Mouse (Mus musculus): ENCODE measurements around the gene Bbc3.
A peak's percentile ranks its signal among the peaks of the same experiment; 100 is the strongest.

Gene Bbc3

DNA sequence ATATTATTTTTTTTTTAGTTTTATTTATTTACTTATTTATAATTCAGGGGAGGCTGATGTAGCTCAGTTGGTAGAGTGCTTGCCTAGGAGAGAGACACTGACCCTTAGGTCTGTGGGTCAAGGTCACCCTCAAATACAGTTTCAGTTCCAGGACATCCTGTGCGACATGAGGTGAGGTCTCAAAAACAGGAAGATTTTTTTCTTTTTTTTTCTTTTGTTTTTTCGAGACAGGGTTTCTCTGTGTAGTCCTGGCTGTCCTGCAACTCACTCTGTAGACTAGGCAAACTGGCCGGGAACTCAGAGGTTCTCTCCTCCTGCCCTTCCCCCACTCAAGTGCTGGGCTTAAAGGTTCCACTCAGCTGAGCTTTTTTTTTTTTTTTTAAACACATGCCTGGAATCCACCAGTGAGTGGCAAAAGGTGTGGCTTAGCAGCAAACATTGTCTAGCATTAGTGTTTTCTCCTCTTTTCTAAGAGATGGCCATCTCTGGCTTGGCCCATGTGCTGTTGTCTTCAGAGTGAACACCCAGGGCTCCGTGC, 7.1 kb downstream of the Bbc3 start:
- no peak for DNase-seq (ENCODE audit: low spot score in 2 of 2)

DNA sequence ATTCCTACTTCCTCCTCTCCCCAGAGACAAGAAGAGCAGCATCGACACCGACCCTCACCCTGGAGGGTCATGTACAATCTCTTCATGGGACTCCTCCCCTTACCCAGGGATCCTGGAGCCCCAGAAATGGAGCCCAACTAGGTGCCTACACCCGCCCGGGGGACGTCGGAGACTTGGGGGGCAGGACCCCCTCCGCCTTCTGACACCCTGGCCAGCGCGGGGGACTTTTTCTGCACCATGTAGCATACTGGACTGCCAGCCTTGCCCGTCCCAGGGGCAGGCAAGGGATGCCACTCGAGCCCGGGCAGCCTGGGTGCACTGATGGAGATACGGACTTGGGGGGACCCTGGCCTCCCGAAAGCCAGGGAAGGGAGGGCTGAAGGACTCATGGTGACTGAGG, 8.9 kb downstream of the Bbc3 start:
- DNase-seq (ENCODE audit: low spot score in 2 of 2): peak in 1 of 2 experiments; percentile 69

DNA sequence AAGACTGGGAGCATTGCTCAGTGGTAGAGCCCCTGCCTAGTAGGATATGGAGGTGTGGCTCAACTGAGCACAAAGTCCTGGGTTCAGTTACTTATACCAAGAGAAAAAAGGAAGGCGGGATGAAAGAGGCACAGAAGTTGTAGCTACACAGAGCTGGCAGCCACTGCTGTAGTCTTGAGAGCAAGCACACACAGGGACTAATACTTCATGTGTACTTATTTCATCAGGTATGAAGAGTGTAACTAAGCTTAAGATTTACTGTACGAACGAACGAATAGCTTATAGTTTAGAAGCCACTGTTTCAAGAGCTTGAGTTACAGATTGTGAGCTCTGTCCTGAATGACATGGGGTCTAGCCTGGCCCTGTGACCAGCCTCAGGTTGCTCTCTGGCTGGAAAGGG, 11.0 kb downstream of the Bbc3 start:
- DNase-seq (ENCODE audit: low spot score in 2 of 2): no peak

DNA sequence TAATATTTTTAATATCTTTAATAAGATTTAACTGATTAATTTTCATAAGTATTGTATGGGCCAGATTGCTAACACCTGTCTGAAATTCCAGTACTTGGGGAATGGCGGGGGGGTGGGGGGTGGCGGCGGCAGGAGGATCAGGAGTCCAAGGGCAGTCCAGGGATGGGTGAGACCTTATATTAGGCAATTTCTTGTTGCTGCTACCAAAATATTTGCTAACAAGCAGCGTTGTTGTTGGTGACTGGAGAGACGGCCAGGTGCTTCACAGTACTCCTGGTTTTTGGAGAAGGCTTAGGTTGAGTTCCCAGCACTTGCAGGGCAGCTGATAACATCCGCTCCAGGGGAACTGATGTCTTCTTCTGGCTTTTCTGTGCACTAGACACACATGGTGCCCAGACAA, 12.3 kb downstream of the Bbc3 start:
- DNase-seq (ENCODE audit: low spot score in 2 of 2): no peak

DNA sequence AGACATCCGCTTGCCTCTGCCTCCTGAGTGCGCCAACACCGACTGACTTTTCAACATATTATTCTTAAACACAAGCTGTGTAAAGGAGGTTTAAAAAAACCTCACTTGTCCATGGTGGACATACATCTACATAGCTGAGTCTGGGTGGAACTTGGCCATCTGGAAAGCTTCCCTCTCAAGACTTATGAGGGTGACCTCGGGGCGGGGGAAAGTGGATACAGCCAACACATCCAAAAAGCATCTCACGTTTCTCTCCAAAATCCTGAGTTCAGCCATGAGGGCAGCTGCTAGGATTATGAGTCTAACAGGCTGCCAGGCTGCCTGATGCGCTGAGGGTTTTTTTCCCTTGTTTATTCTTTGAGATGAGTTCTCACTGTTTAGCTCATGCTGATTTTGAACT, 16.5 kb downstream of the Bbc3 start:
- no peak for DNase-seq (ENCODE audit: low spot score in 2 of 2)

DNA sequence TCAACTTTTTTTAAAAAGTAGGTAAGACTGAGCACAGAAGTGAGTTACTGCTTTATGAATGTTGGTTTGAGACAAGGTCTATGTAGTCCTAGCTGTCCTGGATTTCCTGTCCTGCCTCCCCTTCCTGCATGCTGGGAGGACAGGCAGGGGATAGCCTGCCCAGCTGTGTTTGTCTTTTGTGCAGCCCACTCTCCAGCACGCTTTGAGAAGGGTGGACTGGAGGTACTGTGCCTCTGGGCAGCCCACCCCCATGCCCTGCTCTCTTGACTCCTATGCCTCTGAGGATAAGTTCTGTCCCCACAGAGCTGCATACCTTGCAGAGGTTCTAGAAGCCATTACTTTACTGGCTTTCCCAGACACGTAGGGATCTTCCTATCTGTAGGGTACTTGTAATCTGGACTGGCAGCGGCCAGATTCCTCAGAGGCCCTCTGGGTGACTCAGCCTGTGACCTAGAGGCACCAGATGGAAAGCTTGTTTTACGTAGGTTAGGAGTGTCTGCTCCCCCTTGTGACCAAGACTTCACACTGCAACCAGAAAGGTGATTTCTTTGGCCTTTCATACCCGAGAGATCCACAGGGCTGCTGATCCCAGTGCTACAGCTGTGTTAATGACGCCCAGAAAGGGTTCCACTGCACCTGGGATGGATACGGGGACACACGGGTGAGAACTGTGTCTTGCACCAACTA, 17.9 kb downstream of the Bbc3 start:
- peak; percentile 64 to 75 for DNase-seq (ENCODE audit: low spot score in 2 of 2)

DNA sequence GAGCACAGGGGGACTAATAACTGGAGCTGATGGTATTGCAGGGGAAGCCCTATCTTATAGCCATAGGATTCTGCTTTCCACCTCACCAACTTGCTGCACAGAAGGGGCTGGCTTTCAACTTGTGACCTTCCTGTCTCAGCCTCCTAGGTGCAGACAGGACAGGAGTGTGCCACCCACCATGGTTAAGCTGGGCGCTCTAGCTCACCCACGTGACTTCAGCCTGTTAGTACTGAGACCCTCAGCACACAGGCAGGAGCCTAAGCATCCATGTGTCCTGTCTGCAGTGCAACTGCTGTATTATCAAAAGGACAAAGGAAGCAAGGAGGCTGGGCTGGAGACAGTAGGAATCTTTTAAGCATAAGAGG, 18.4 kb downstream of the Bbc3 start:
- no peak for DNase-seq (ENCODE audit: low spot score in 2 of 2)

DNA sequence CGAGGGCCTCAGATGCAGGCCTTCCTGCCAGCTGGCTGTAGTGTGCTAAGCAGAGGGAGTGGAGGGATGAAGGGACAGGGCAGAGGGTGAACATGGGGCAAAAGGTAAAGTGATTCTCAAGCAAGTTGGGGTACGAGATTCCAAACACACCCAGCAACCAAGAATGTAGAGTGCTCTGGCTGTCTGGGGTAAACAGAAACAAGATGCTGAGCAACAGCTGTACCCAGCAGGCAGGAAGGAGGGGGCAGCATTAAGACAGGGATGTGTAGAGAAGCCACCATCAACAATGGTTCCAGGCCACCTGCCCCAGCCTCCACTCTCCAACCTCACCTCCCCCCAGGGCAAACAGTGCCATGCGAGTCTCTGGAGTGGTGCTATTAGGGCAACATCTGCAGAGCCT, 21.0 kb downstream of the Bbc3 start:
- no peak for DNase-seq (ENCODE audit: low spot score in 2 of 2)

DNA sequence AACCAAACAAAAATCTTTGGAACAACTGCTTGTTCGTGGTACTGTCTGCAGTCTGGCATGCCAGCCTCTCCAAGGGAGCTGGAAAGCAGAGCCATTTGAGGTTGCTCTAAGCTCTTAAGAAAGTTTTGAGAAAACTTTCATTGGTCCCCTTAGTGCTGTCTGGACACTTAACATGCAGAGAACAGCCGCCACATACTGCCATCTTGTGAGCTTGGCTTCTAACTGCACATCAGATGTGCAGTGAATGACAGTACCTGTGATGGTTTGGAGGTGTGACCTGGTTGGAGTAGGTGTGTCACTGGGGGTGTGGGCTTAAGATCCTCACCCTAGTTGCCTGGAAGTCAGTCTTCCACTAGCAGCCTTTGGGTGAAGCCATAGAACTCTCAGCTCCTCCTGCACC, 29.5 kb downstream of the Bbc3 start:
- no peak for DNase-seq (ENCODE audit: low spot score in 2 of 2)

DNA sequence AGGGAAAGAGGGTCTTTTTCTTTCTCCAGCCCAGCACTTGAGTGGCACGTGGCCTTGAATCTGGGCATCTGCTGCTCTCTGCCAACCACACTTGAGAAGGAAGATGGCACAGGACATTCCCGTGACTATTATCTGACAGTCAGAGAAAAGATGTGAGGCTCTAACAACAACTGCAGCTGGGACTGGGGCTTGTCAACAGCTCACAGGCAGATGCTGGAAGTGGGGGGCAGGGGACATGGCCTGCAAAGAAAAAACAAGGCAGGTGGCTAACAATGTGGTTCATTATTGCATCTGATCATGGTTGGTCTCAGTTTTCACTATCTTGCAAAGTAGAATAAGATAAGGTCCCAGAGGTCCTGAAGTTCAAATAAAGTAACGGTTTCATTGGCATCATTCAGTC, 36.4 kb downstream of the Bbc3 start:
- DNase-seq (ENCODE audit: low spot score in 2 of 2): no peak

DNA sequence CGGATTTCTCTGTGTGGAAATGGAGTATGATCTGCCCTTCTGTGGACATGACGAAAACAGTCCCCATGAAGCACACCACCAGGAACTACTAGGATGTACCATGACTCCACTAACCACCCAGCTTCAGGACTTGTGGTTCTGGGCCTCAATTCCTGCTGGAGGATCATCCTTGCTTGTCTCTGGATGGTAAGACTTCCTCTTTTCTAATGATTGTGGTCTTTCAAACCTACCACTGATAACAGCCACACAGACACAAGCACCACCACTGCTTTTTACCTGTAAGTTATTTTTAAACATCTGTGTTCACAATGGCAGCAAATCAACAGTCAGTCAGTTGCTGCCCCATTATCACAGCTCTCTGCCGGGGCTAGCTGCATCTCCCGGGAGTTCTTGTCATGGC, 37.1 kb downstream of the Bbc3 start:
- DNase-seq (ENCODE audit: low spot score in 2 of 2): no peak

DNA sequence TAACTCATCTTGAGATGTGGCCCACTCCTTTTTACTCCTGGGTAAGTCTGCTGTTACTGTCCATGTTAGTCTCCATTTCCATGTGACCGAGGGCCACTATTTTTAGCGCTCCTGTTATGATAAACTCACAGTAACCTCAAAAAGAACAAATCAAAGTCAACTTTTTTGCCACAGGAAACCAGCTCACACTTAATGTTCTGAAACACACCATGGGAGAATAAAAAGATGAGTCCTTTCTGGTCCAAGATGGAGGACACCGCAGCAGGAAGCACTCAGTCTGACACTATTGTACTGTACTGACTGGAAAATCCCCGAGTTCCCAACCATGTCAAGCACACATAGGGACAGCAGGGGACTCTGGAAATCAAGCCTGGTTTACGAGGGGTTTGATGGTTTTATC, 41.8 kb downstream of the Bbc3 start:
- DNase-seq (ENCODE audit: low spot score in 2 of 2): no peak

DNA sequence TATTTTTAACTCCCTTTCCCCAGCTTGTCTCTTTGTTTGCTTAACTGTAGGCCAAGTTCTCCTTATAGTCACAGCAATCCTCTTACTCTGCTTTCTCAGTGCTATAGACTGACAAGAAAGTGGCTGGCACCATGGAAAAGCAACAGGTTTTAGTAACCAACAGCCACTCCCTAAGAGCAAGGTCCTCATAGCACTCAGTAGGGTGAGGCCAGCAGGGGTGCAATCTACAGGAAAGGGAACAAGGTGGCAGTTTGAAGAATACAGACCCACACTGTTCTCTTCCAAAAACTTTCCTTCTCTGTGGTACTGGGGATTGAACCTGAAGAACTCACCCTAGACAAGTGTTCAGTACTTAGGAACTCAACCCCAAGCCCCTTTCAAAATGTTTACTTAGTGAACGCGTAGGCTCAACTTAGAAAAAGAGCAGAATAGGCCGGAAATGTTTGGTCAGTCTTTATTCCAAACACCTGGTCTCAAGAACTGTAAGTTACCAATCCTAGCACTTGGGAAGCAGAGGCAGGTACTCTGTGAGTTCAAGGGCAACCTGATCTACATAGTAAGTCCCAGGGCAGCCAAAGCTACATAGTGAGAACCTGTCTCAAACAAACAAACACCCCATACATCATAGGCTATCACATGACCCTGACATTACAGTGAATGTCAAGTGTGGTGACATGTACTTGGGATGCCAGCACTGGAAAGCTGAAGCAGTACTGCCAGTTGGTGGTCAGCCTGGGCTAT, 47.8 kb downstream of the Bbc3 start:
- no peak for DNase-seq (ENCODE audit: low spot score in 2 of 2)

DNA sequence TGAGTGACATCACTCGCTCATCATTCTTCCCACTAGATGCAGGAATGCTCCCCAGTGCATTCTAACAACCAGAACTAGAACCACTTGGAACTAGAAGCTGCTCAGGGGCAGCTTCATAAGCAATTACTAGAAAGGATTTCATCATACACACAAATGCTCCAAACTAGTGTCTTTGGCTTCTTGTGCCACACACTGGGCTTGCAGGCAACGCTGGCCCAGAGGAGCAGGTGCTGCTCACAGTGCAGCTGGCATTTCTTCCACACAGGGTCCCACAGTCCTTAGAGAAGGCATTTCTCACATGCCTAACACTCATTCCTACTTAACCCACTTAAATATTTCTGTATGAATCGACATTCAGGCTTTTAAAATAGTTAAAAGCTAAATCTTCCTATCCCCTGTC, 49.4 kb downstream of the Bbc3 start:
- DNase-seq (ENCODE audit: low spot score in 2 of 2): no peak

DNA sequence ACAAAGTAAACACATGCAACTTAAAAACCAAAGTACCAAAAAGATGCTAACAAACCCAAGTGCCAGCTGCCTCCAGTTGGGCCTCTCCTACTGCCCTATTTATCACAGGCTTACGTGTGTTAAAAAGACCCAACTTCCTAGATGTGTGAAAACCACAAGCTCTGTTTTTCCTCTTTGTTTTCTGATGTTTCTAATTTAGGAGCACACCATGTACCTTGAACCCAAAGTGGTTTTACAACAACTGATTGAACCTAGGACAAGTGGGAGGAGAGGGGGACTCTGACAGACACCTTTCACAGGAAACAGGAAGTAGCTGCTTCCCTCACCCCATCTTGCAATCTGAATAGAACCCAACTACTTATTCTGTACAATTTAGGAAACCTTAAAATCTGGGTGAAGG, 56.1 kb downstream of the Bbc3 start:
- DNase-seq (ENCODE audit: low spot score in 2 of 2): no peak

DNA sequence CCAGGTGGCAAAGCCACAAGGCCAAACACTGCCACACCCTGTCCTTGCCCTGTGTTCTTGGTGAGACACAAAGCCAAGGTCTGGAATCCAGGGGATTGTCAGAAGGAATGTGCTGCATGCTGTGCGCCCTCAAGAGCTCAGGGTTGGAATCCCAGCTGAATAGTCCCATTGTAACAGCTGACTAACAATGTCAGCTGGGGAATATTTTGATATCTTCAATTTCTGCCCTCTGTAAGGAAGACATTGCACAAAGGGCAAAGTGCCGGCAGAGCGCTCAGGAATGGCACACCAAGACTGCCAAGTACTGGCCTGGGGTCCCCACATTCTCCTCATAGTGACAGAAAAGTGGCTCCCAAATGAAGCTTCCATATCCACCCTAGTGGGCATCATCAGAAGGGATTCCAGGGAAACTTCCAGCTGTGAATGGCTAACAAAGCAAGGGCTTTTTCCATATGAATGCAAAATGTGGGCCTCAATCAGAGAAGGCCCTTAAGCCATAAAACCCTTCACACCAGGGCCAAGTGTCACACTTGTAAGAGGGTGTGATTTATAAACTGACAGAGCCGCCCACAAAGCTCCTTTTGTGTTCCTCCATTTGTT, 56.8 kb downstream of the Bbc3 start:
- no peak for DNase-seq (ENCODE audit: low spot score in 2 of 2)

DNA sequence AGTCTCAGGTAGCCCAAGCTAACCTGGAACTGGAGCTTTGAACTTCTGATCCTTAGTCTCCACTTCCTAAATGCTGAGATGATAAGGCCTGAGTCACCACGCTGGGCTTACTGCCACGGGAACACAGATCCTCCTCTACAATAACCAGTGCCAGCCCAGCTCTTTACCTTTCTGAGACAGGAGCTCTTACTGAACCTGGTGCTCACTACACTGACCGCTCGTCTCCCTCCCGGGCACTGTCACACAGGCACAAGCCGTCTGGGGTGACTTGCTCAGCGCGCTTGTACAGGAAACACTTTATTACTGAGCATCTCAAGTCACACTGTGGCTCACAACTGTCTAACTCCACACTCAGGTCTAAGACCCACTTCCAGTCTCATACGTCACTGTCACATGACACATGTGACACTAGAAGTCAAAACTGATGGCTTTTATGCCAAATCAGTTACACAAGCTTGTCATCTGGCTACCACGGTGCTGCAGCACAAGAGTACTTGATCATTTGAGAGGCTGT, 58.0 kb downstream of the Bbc3 start:
- no peak for DNase-seq (ENCODE audit: low spot score in 2 of 2)

DNA sequence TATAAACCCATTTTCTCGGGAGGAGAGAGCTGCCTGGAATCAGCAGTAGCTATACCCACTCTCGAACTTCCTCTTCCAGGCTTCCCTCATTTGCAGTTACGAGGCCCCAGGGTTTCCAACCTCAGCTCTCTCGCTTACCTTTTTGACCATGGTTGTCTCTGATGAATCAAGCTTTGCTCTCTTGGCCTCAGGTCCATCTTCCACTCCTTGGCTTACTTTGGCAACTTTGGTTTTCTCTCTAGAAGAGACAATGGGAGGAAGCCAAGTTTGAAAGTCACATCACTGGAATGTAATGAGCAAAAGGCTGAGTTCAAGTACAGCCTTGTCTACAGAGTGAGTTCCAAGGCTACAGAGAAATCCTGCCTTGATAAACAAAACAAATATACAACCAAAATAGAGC, 58.5 kb downstream of the Bbc3 start:
- no peak for DNase-seq (ENCODE audit: low spot score in 2 of 2)

Data from spleen, postnatal 4 days (tissue).